Mouse (Mus musculus) olfactory bulb, adult 2 months (tissue): ENCODE results near the gene Tbc1d10a. TPM values are rescaled to one million over a fixed set of nuclear protein-coding genes. Genes with fewer than 3 reads are reported as not detected.

Experiments used
- H3K27ac ChIP-seq: fragments of 200-500 bp; 2 replicates; pipeline ENCODE4 v1.5.1; 2012; ENCODE audit warnings: low read depth, low read length; ENCODE audit not compliant: insufficient read depth
- H3K4me1 ChIP-seq: fragments of 200-500 bp; 2 replicates; pipeline ENCODE4 v1.6.1; 2012; ENCODE audit warnings: low read length; ENCODE audit not compliant: control insufficient read depth, insufficient read depth
- H3K4me3 ChIP-seq: fragments of 200-500 bp; 2 replicates; pipeline ENCODE4 v1.5.1; 2012; ENCODE audit warnings: mild to moderate bottlenecking, low read depth, low read length, moderate library complexity; ENCODE audit not compliant: insufficient read depth
- CTCF ChIP-seq: fragments of 200-500 bp; IDR thresholded peaks from 2 replicates; pipeline ENCODE4 v1.5.1; 2012; ENCODE audit warnings: low read depth, mild to moderate bottlenecking, low read length, moderate library complexity; ENCODE audit not compliant: insufficient read depth
- POLR2A ChIP-seq: fragments of 200-500 bp; IDR thresholded peaks from 2 replicates; pipeline ENCODE4 v1.6.1; 2012; ENCODE audit warnings: mild to moderate bottlenecking, low read depth, low read length, moderate library complexity; ENCODE audit not compliant: insufficient read depth
- WGBS: fragments of 180-500 bp; shearing (Covaris S2); methylation state at CpG from one replicate; pipeline ENCODE4 v1.1.7; 2018; 5-methylcytosine and 5-hydroxymethylcytosine counted together
- polyA plus RNA-seq: library from polyadenylated mRNA; stranded (reverse); fragments of >200 nt; gene quantifications from 2 replicates; pipeline ENCODE4 v1.2.4, GENCODE M21; 2012; ENCODE audit warnings: low replicate concordance; ENCODE audit not compliant: missing spikeins, insufficient read depth, insufficient read length

Tbc1d10a gene
- polyA plus RNA-seq, 1 experiment: not detected

- no peak for TF ChIP-seq POLR2A
- WGBS: 27% methylated on average over 6 of the region's 6 CpGs
- peak overlapping the region; percentile 35; the same call in 1 of the 2 replicates for H3K4me3 ChIP-seq
- H3K4me1 ChIP-seq: peaks cover 13% of the 10 kb centered on the region
- 0 out of 2 replicates have a peak overlapping the region, but pooled peaks have one; percentile 2 for H3K27ac ChIP-seq
These were observed 32.0 kb downstream of the Tbc1d10a start for GRCm38 (mm10) chr11:4218637-4219036.

GRCm38 (mm10) chr11:4219317-4219751 lies 32.7 kb downstream of the Tbc1d10a start:
- TF ChIP-seq CTCF (no peak), POLR2A (no peak)
- Histone ChIP-seq H3K4me1 (peaks cover 13% of the 10 kb centered on the region), H3K27ac (no peak overlapping the region; the same call in 1 of the 2 replicates), H3K4me3 (no peak overlapping the region)
- 24% methylated on average over 2 of the region's 2 CpGs for WGBS

GRCm38 (mm10) chr11:4219908-4220307 lies 33.3 kb downstream of the Tbc1d10a start:
- no peak for TF ChIP-seq POLR2A
- no peak for TF ChIP-seq CTCF
- H3K4me3 ChIP-seq: no peak overlapping the region
- H3K4me1 ChIP-seq: peaks cover 13% of the 10 kb centered on the region
- H3K27ac ChIP-seq: no peak overlapping the region
- WGBS: 58% methylated on average over 9 of the region's 9 CpGs

GRCm38 (mm10) chr11:4220443-4221400 lies 34.1 kb downstream of the Tbc1d10a start:
- 59% methylated on average over 28 of the region's 28 CpGs for WGBS
- no peak overlapping the region for H3K4me3 ChIP-seq
- no peak overlapping the region for H3K27ac ChIP-seq
- TF ChIP-seq CTCF: peak; percentile 80
- no peak for TF ChIP-seq POLR2A
- peaks cover 13% of the 10 kb centered on the region for H3K4me1 ChIP-seq

GRCm38 (mm10) chr11:4222046-4222950 lies 35.7 kb downstream of the Tbc1d10a start:
- Histone ChIP-seq H3K4me3 (no peak overlapping the region), H3K4me1 (peaks cover 13% of the 10 kb centered on the region), H3K27ac (no peak overlapping the region)
- TF ChIP-seq CTCF (no peak), POLR2A (no peak)
- 80% methylated on average over 17 of the region's 17 CpGs for WGBS

GRCm38 (mm10) chr11:4223393-4224188 lies 37.0 kb downstream of the Tbc1d10a start:
- TF ChIP-seq CTCF (no peak), POLR2A (no peak)
- Histone ChIP-seq H3K4me1 (peaks cover 6% of the 10 kb centered on the region; the same call in 1 of the 2 replicates), H3K4me3 (no peak overlapping the region), H3K27ac (no peak overlapping the region)
- WGBS: 41% methylated on average over 7 of the region's 7 CpGs

- Histone ChIP-seq H3K27ac (no peak overlapping the region), H3K4me1 (peaks cover 5% of the 10 kb centered on the region; the same call in 1 of the 2 replicates), H3K4me3 (no peak overlapping the region)
- TF ChIP-seq CTCF (no peak), POLR2A (no peak)
- 77% methylated on average over 2 of the region's 2 CpGs for WGBS
These were observed 37.6 kb downstream of the Tbc1d10a start for GRCm38 (mm10) chr11:4224223-4224622.
